Mouse (Mus musculus) bone marrow macrophage, adult 2 months (primary cell): ENCODE results near the gene Gins2.

Experiments used
- CTCF ChIP-seq: IDR thresholded peaks from 2 replicates; pipeline ENCODE4 v1.5.1; 2012; ENCODE audit warnings: low read depth, mild to moderate bottlenecking, low read length, moderate library complexity
- POLR2A ChIP-seq: IDR thresholded peaks from 2 replicates; pipeline ENCODE4 v1.6.1; 2012; ENCODE audit warnings: mild to moderate bottlenecking, low read depth, low read length, borderline replicate concordance

- TF ChIP-seq CTCF, result no peak
- TF ChIP-seq POLR2A, result no peak
Measured at GRCm38 (mm10) chr8:120581329-120581728, 7.8 kb downstream of the Gins2 start.
